Mouse (Mus musculus): ENCODE results near the gene Ak5.
"Not testable (repeated sequence)": the region's sequence is repeated elsewhere in the genome, so short reads cannot be mapped to it uniquely, and the experiment has no call there.

The Ak5 gene

DNA sequence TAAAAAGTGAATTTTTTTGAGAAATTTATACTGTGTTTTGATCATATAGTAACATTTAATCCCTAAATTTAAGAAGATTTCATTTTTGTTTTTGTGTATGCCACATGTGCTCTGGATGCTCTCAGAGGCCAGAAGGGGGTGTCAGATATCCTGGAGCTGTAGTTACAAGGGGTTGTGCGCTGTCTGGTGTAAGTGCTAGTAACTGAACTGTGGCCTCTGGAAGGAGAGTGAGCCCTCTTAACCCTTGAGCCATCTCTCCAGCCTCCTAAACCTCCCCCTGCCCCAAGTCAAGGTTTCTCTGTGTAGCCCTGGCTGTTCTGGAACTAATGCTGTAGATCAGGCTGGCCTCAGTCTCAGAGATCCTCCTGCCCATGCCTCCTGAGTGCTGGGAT lies 192.9 kb downstream of the Ak5 start:
- no peak for DNase-seq (ENCODE audit: inconsistent ontology term)

DNA sequence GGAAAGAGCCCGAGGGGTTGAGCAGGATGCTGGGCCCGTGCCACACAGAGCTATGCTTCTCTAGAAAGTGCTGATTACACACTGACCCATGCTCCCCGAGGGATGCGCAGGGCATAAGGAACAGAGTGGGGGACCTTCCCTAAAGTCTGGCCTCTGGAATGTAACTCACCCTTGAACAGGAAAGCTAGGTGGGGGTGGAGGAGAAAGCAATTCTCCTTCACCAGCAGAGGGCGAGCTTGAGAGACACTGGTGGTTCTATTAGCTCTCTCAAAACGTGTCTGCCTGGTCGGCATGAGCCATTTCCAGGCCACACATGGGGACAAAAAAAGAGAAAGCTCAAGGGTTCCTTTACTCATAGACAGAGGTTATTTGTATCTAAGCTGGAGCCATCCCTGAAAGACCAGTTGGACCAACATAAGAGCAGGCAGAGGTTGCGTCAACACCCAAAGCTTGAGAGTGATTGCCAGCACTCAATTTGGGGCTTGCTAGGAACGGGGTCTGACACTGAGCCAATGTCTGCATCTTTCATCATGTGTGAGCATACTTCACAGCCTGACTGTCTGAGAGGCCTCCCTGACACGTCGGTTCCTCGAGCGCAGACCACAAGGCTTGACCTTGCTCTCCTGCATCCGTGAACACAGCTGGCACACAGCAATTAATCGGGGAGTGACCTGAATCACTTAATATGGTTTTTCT lies 193.4 kb downstream of the Ak5 start:
- no peak for DNase-seq (ENCODE audit: inconsistent ontology term)

- no peak for DNase-seq (ENCODE audit: inconsistent ontology term)
Observed at GRCm38 (mm10) chr3:152472676-152473075, 195.5 kb downstream of the Ak5 start.

GRCm38 (mm10) chr3:152470347-152470746 lies 197.8 kb downstream of the Ak5 start:
- no peak for DNase-seq (ENCODE audit: inconsistent ontology term)

- peak; percentile 65 for DNase-seq (ENCODE audit: inconsistent ontology term)
Observed at GRCm38 (mm10) chr3:152469423-152470200, 198.5 kb downstream of the Ak5 start.

- DNase-seq (ENCODE audit: inconsistent ontology term), result no peak
Observed at GRCm38 (mm10) chr3:152468569-152469041, 199.6 kb downstream of the Ak5 start.

GRCm38 (mm10) chr3:152468032-152468431 lies 200.1 kb downstream of the Ak5 start:
- DNase-seq (ENCODE audit: inconsistent ontology term), result no peak

- DNase-seq (ENCODE audit: inconsistent ontology term), result no peak
Observed at GRCm38 (mm10) chr3:152467312-152467711, 200.8 kb downstream of the Ak5 start.

DNA sequence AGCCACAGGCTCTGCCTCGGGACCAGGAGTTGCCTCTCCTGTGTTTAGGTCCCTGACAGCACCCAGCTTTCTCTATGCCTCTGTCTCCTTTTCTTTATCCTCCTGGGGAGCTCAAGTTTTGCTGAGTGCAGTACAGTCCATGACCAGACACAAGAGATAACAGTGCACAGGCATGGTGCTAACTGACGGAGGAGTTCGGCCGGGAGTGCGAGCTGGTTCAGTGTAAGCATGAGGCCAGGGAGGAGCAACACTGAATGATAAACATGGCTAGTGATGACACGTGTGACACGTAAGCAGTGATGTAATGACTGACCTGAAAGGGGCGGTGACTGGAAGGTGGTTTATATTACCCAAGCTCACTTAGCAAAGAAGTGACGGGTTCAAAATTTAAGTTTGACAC lies 201.3 kb downstream of the Ak5 start:
- no peak for DNase-seq (ENCODE audit: inconsistent ontology term)

- no peak for DNase-seq (ENCODE audit: inconsistent ontology term)
Observed at GRCm38 (mm10) chr3:152465338-152465737, 202.8 kb downstream of the Ak5 start.

DNA sequence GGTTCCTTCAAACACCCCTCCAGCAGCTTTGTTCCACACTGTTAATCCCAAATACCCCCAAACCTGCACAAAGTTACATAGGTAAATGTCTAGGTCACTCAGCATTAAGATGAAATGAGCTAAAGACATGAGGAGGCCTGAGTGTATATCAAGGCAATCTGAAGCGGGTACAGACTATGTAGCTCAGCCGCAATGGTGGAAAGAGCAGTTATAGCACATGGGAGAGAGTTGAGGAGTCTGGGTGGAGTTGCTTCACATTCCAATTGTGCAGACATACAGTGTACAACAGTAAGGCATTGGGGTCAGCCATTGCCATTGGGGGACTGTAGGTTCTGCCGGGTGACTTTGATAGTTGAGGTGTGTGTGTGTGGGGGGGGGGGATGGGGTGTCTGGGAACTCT lies 203.7 kb downstream of the Ak5 start:
- DNase-seq (ENCODE audit: inconsistent ontology term), result no peak

DNA sequence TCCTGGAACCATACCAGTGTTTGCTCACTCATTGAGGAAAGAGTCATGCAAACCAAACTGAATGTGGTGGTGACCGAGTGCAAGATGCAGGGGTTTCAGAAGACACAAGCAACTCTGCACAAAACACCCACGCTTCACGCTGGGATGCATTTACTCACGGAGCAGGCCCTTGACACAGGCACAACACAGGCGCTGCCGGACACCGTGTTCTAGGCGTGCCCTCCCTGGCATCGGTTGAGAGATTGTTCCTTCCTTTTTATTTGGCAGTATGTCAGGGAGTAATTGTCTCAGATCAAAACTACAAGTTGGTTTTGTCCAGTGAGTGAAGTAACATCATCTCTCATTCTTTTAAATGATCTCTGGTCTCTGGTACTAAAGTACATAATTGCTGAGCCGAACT lies 205.3 kb downstream of the Ak5 start:
- no peak for DNase-seq (ENCODE audit: inconsistent ontology term)

GRCm38 (mm10) chr3:152462038-152462547 lies 206.1 kb downstream of the Ak5 start:
- no peak for DNase-seq (ENCODE audit: inconsistent ontology term)

- DNase-seq (ENCODE audit: inconsistent ontology term), result no peak
Observed at GRCm38 (mm10) chr3:152460802-152461201, 207.4 kb downstream of the Ak5 start.

DNA sequence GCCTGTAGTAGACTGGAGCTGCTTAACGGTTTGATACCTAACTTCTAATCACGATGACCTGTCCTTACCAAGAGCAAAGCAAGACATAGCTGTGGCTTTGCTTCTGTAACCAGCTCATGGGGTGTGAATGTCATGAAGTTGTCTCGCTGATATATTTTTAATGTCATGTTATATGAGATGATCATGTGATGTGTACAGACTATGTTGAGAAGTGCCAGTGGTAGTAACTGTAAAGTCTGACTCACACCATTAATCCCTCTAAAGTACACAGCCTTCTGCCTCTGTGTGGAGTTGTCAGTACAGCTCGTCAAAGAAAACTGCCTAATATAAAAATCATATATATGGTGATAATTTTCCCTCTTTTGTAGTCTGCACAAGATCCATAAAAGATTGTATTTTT lies 209.3 kb downstream of the Ak5 start:
- DNase-seq (ENCODE audit: inconsistent ontology term), result not testable (repeated sequence)

- no peak for DNase-seq (ENCODE audit: inconsistent ontology term)
Observed at GRCm38 (mm10) chr3:152457308-152458035, 210.7 kb downstream of the Ak5 start.

DNA sequence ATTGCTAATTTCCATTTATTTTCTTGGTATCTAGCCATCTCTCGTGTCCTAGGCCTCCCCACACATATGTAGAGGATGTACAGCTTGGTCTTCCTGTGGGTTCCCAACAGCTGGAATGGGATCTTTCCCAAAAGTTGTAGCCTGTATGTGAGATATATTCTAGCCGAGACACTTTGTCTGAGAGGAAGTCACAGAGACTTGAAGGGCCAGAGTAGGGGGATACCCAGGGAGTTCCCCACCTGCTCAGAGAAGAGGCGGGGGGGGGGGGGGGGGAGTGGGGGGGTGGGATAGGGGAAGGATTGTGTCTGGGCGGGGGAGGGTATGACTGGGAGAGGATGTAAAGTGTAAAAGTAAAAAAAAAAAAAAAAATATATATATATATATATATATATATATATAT lies 215.0 kb downstream of the Ak5 start:
- DNase-seq (ENCODE audit: inconsistent ontology term), result no peak

GRCm38 (mm10) chr3:152446966-152447365 lies 221.2 kb downstream of the Ak5 start:
- DNase-seq (ENCODE audit: inconsistent ontology term), result no peak

DNA sequence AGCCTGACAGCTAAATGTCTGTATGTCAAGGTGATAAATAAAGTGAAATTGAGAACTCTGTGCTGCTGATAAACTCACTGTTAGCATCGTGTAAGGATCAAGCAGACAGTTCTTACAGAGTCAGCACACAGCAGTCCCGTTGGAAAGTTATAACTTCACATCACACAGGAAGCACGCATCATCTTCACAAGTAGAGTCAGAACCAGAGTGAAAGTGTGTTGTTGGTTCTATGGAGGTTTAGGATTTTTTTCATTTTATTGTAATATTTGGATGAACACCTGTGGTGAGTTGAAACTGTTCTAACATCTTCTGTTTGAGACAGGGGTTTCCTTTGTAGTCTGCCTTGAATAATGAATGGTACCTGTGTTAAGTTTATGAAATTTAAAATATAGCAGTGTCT lies 224.0 kb downstream of the Ak5 start:
- DNase-seq (ENCODE audit: inconsistent ontology term), result no peak

DNA sequence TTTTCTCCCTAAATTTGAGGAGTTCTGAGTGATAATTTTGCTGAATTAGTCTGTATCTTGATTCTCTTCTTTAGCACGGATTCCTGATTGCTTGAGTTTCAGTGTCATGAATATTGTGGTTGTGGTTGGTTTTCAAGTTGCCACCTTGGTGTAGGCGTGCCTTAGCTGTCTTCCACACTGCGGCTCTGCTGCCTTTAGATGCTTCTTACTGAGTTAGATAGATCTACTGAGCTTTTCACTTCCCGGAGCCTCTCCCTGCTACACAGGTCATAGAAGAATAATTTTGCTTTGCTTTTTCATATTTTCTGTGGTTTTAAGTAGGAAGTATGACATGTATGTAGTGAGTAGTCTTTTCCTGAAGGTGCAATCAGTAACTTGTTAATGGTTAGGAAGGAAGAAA lies 225.4 kb downstream of the Ak5 start:
- no peak for DNase-seq (ENCODE audit: inconsistent ontology term)

DNA sequence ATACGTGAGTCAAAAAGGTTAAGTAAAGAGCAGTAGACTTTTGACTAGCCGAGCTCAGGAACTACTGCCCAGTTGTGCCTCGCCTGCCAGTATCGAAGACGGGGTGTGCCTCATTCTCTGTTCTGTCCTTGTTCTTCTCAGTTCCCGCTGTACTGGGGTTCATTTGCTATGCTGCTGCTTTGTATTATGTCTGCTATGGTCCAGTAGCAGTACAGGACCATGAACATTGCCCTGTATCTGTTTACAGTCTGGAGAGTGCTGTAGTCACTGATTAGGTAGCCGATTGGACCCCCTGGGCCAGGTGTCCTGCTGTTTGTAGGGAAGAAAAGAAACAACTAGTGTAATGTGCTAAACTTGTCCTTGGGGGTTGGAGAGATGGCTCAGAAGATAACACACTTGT lies 230.1 kb downstream of the Ak5 start:
- no peak for DNase-seq (ENCODE audit: inconsistent ontology term)

GRCm38 (mm10) chr3:152435590-152435989 lies 232.6 kb downstream of the Ak5 start:
- no peak for DNase-seq (ENCODE audit: inconsistent ontology term)

All from Muller cell, postnatal 12 days (primary cell).